ENCODE assay signal across 33 mouse cellular contexts in the genomic region with DNA sequence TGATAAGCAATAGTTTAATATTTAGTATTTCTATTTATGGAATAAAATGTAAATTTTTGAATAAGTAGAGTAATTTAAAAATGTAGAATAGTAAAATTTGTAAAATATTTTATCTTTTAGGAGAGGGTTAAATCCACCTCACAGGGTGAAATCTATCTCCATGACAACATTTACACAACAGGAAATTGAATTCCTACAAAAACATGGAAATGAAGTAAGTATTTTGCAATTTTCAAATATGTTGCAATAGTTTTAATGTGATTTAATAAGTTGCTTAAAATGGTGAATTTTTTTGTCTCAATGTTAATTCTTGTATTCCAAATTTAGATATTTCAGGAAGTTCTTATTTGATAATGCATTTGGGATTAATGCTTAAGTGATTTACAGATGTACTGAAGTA. TPM values are rescaled to one million over a fixed set of nuclear protein-coding genes. Genes with fewer than 3 reads are reported as not detected.
"Had no signal": no experiment of that assay in that cellular context is flagged by ENCODE, and none has a peak within 500 bp of the region (broad histone marks: within the 10 kb centered on the region; RNA-seq: fewer than 3 reads in every experiment).

No protein-coding gene starts in this region.

- H3K4me3 ChIP-seq: heart, embryonic 10.5 days; heart, embryonic 12.5 days; hindbrain, embryonic 10.5 days; hindbrain, embryonic 12.5 days; intestine, embryonic 15.5 days; layer of hippocampus, adult 2 months; left cerebral cortex, adult 2 months; limb, embryonic 10.5 days; limb, embryonic 12.5 days; liver, embryonic 13.5 days had no signal

- ATAC-seq: hindbrain, embryonic 16.5 days; inflammation-experienced regulatory T-cells, adult 6 months; intestine, embryonic 15.5 days; intestine, postnatal 0 days had no signal

- H3K27ac ChIP-seq: heart, embryonic 10.5 days; hindbrain, embryonic 10.5 days; hindbrain, embryonic 12.5 days; hindbrain, embryonic 14.5 days; intestine, embryonic 15.5 days; layer of hippocampus, adult 2 months; left cerebral cortex, adult 2 months; limb, embryonic 10.5 days; limb, embryonic 12.5 days; liver, embryonic 13.5 days had no signal

- H3K27me3 ChIP-seq: heart, embryonic 12.5 days; hindbrain, embryonic 12.5 days; intestine, embryonic 15.5 days; limb, embryonic 12.5 days; liver, embryonic 13.5 days had no signal

- H3K4me1 ChIP-seq: heart, embryonic 10.5 days; hindbrain, embryonic 10.5 days; hindbrain, embryonic 12.5 days; intestine, embryonic 15.5 days; limb, embryonic 10.5 days; limb, embryonic 12.5 days had no signal

- H3K4me2 ChIP-seq: heart, embryonic 12.5 days; hindbrain, embryonic 12.5 days; hindbrain, embryonic 14.5 days; intestine, embryonic 15.5 days; limb, embryonic 12.5 days; liver, embryonic 11.5 days; liver, embryonic 13.5 days had no signal

- H3K9me3 ChIP-seq: heart, embryonic 10.5 days; heart, embryonic 12.5 days; hindbrain, embryonic 10.5 days; hindbrain, embryonic 12.5 days; intestine, embryonic 15.5 days; limb, embryonic 10.5 days; limb, embryonic 12.5 days; liver, embryonic 13.5 days had no signal

- DNase-seq: gastrocnemius, postnatal 10 days; gastrocnemius, postnatal 25 days; heart, adult 18-20 months; heart, postnatal 10 days; heart, postnatal 4 days; kidney, adult 18-20 months; kidney, adult 9 months; kidney, postnatal 10 days; kidney, postnatal 25 days; kidney, postnatal 4 days; liver, embryonic 13.5 days had no signal

- H3K9ac ChIP-seq: heart, embryonic 12.5 days; hindbrain, embryonic 12.5 days; hindbrain, embryonic 14.5 days; intestine, embryonic 15.5 days; limb, embryonic 12.5 days; liver, embryonic 13.5 days had no signal

RNA-seq across cellular contexts. Expression of a gene that starts 54.9 kb away (rescaled TPM):
- total RNA-seq: gastrocnemius, postnatal 25 days; gastrocnemius, postnatal 4 days; granulocyte monocyte progenitor cell, adult 5-6 weeks; heart, adult 18-20 months; heart, adult 8-10 months; heart, postnatal 25 days; left cerebral cortex, postnatal 14 days had no signal
- polyA plus RNA-seq: heart, embryonic 10.5 days; heart, embryonic 14.5 days; heart, embryonic 16.5 days; hindbrain, embryonic 10.5 days; hindbrain, embryonic 14.5 days; hindbrain, embryonic 16.5 days; intestine, postnatal 0 days; kidney, embryonic 16.5 days; limb, embryonic 12.5 days; liver, embryonic 11.5 days had no signal
